Mouse (Mus musculus) cerebellum, adult 9-10 months (tissue): ENCODE data around the gene Aplf.

Source experiments
- DNase-seq: peaks from one replicate; pipeline ENCODE4 v3.0.0; 2022

The Aplf gene

DNA sequence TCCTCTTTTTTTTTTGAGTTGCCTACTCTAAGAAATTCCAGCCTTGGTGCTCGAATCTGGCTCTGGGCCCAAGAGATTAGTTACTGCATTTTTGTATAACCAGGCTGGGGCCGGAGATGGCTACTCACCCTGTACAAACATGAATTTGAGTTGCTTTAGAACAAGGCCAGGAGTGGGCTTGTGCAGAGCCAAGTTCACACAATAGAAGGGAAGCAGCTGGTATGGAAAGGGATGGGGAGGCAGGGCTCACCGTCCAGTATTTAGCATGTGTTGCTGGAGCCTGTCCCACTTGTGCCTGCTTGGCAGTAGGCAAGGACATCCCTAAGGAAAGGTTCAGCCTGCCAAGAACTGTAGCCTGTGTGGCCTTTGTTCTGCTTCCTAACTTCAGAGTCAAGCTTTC lies 50.7 kb downstream of the Aplf start:
- DNase-seq, result peak; percentile 8

DNA sequence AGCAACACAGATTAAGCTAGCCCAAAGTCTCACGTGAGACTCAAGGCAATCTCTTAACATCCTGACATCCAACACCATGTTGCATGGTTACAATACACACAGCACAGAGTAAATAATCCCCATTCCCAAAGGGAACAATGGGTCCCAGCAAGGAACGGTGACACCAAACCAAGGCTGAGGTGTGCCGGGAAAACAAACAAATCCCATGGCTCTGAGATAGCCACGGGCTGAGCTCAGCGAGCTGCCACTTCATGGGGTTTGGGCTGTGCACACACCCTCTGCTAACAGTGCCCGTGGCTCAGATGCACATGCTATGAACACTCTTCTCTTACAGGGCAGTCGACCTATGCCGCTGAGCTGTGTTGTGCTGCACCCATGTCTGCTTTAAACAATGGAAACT lies 54.0 kb downstream of the Aplf start:
- DNase-seq, result no peak

DNA sequence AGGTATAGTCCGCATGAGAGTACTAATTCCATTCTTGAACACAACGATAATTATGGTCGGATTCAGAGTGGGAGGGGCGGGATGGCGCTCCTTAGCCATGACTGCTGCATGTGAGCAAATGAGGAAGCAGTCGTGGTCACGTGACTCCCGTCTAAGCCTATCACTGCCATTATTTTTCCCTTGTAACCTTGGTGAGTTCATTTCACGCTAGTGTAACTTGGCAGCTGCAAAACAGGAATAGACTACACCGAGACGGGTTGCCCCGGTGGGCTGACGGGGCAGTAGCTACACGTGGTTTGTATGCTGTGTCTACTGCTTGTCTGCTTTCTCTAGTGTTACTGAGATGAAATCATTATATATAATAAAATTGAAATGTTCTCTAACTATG lies 56.3 kb downstream of the Aplf start:
- no peak for DNase-seq

DNA sequence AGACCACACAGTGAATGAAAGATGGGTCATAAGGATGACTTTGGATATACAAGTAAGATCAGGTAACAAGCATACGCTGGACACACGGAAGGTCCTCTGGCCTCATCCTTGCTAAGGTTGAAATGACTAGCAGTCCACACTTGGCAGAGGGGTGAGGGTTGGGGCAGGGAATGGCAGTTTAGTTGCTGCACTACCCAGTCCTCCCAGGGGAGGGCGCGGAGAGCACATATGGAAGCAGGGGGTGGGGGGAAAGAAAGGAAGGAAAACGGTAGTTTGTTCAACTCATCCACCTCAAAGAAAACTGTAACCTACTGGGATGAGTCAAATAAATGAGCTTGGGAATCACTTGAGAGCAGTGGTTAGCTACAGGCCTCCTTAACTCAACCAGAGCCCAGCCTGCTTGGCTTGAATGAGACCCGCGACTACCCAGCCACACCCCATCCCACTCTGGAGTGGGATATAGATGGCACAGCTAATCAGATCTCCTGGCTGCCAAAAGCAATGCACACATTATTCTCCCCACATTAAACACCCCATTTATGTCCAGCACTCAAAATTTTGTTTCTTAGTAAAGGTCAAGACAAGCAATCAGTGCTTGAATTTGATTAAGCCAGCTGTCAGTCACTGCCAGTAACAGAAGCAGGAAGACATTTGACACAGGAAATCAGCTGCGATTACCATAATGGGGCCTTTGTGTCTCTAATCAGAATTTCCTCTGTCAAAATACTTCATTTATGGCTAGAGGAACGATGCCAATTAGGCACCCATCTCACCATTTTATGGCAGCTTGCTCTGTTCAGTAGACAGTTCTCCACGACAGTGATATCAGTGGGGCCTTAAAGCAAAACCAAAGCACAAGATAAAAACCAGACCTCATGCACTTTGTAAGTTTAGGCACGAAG lies 56.9 kb downstream of the Aplf start:
- no peak for DNase-seq

DNA sequence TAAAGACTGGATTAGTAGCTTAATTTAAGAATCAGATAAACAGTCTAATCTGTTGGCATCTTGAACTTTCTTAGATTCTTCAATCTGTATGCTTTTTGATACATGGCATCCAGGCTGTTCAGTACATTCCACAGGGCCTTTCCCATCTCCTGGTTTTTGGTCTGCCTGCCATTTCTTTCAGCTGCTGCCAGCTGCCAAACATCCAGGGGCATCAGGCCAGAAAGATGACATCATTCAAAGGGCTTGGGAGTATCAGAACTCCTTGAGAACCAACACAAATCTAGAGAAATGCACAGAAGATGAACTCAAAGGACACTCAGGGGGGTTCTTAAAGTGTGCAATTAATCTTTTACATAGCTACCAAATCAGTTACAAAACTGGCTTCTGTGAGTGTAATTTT lies 72.2 kb downstream of the Aplf start:
- DNase-seq, result no peak

DNA sequence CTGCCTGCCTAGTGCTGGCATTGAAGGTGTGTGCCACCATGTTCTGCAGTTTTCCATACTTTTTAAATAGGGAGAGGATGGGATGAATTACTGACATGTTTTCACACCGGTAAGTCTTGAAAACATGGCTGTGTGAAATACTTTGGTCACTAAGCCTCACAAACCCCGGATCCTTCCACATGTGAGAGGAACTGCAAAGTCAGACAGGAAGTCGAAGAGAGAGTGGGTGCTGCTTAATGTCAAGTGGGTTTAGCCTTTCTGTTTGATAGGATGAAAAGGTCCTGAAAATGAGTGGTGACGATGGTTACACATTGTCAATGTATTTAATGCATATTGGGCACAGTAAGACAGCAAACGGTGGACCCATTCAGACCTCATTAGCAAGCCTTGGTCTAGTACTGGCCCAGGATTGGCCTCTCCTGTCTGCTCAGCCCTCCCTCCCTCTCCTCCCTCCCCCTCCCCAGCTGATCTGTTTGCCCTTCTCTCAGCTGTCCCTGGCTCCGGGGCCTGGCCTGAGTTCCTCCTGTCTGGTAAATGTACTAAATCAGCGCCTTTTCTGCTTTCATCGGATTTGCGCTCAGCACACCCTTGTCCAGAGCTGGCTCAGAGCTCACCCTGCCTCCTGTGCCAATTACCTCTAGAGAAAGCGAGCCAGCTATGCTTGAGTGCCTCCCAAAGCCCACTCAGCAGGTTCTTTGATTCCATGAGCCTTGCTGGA lies 74.7 kb downstream of the Aplf start:
- DNase-seq, result no peak

DNA sequence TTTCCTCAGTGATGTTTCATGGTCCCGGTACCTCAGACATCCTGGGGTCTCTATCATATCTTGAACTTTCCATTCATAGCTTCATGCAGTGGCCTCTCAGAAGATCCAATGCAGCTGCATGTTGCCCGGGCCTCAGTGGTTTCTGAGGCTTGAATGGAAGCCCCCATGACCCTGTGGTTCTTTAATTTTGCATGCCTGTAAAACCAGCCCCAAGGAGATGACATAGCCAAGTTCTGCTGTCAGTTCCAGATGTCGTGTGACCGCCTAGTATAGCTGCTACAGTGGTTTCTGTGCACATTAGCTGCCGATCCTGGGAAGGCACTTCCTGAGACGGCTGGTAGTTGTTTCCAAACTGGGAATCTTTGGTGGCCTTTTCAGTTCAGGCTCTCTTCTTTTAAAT lies 77.8 kb downstream of the Aplf start:
- no peak for DNase-seq

DNA sequence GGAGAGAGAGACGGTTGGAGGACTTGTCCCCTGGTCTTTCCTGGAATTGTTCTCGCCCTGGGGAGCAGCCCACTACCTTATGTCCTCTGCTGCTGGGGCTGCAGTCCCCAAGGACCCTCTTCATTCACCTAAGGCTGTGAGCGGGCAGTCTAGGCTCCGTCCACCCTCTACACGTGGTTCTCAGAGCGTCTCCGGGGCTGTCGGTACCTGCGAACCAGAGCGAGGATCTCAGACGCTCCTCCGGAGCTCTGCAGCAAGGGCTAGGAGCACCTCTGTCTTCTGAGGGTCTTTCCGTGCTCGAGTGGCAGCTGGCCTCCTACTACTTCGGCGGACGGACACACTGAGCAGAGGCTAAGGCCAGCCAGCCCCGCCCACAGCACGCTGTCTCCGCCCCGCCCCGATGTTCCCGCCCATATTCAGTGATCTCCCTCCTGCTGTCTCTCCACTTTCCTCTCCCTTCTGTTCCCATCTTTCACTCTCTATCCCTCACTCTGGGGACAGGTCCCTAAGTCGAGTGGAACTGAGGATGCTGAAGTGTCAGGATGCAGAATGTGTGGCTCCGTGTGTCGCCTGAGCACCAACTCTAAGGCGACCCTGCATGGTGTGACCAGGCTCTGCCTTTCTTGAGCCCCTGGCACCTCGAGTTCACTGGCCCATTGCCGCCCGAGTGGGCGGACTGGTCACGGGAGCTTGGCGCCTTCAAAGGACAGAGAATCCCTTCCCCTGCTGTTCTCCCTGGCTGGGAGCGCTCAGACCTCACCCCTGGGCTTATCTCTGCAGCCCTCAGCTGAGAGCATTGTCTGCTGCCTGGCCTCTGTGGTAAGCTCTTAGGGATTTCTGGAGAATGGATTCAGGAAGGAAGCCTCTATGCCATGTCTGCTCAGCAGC lies 81.4 kb downstream of the Aplf start, which contains the start of gene Prokr1:
Gene Prokr1, minus strand, starts transcription at position 350 of the 888 bp plus-strand sequence.
- DNase-seq, result no peak

DNA sequence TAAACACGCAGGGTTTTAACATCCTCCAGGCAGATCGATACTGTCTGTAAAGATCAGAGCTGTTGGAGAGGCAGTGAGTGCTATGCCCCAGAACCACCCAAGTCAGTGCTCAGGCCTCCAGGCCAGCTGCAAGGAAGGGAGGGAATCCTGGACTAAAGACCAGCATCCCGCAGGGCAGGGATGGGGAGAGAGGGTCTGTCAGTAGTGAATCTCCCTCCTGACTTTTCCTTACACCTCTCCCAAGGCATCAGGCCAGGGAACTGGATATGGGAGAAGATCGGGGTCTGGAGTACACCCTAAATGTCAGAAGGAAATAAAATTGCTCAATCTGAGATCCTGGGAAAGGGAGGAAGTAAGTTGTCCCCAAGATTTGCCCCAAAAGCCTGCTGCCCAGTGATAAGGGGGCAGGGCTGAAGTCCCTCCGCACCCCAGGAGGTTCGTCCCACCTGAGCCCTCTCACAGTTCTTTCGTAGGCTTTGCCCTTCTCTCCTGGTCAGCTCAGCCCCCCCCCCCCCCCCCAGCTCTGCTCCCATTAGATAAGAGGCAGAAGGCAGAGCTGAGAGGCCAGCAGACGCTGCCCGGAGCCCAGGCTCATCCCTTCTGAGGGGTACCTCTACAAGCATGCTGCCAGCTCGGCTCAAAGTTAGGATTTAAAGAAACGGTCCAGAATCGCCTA lies 82.1 kb downstream of the Aplf start:
- no peak for DNase-seq

DNA sequence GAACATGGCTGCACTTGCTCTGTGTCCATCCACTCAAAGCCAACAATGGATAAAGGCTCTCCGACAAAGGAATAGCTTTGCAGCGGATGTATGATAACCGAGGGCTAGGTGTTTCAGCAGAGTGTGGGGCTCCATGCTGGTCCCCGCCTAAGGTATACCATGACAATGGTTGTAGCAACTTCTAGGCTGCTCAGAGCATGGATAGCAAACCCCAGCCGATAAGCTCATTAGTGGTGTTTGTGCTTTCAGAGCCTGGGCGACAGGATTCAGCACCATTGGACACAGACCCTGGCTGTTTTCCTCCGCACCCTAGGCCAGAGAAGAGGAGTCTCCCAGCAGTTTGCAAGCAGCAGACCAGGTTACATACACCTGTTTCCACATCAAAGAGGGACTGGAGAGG lies 88.0 kb downstream of the Aplf start:
- DNase-seq, result no peak

DNA sequence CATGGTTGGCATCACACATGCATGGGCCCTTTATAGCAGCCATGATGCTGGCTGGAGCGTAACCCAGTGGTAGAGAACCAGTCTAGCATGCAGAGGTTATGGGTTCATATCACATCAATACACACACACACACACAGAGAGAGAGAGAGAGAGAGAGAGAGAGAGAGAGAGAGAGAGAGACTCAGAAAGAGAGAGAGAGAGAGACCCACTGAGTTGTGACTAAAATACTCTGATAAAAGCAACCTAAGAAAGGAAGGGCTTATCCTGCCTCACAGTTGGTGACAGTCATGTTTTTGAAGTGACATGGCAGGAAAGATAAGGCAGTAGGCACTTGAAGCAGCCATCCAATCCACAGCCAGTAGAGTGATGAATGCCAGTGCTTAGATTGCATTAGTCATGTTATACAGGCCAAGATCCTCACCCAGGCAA lies 88.8 kb downstream of the Aplf start:
- no peak for DNase-seq

DNA sequence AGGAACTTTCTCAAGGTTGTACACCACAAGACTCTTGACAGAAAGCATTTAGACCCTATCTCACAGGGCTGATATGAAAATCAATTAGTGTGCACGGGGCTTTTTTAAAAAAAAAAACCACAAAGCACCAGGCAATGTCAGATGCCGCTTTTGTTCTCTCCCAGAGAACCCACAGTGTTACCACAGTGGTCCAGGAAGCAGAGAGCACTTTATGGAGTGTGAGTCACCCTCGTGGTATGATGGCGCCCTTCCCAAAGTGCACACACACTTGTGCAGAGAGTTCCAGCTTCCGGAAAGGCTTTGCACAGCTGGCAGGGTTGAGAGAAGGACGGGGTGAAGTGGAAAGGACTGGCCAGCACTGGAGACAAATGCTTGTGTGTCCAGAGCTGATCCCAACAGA lies 89.5 kb downstream of the Aplf start:
- DNase-seq, result no peak

DNA sequence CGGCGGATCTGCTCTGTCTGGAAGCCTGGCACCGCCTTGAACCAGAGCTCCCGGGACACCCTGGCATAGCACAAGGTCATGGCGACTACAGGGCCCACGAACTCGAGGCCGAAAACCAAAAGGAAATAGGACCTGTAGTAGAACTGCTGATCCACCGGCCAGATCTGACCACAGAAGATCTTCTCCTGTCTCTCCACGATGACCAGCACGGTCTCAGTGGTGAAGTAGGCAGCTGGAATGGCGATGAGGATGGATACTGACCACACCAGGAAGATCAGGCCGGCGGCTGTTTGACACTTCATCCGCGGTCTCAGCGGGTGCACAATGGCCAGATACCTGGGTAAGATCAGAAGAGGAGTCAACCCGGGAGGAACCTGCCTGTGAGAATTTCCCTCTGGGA lies 90.4 kb downstream of the Aplf start:
- DNase-seq, result no peak

DNA sequence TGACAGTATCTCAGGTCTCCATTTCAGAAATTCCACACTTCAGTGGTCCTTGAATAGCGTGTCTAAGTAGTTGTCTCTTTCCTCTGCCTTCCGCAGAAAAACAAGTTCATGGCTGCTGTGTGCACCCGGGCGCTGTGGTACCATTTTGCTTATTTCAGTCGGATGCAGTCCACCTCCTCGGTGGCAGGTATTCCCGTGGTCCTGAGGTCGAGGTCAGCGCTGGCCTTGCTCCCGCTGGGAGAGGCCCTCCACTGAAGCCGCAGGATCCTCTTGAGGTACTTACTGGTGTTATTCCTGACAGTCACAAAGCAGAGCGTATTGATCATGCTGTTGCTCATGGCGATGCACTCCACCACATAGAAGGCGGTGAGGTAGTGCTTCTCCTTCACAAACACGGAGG lies 90.9 kb downstream of the Aplf start:
- no peak for DNase-seq
